Mouse (Mus musculus): ENCODE measurements at regions not wholly inside any gene's neighbourhood (a gene's known extent, or its start where the extent isn't known, plus 50 kb on each side); places are given as distances from the start of the nearest gene placed in this dataset.

GRCm38 (mm10) chr11:57414697-57415096 is 103.7 kb downstream of the Fam114a2 start:
- Histone ChIP-seq H3K27ac (ENCODE audit: low read depth, low read length) (no peak overlapping the region), H3K4me2 (replicated peaks; ENCODE audit: low read depth) (no peak overlapping the region), H3K9ac (ENCODE audit: low read depth, low read length) (no peak overlapping the region), H3K4me3 (ENCODE audit: low read depth, low read length) (no peak overlapping the region), H3K4me1 (replicated peaks; ENCODE audit: control insufficient read depth, insufficient read depth, low read length) (no peaks in the 10 kb centered on the region), H3K27me3 (replicated peaks; ENCODE audit: control insufficient read depth, insufficient read depth, low read length) (no peaks in the 10 kb centered on the region), H3K36me3 (ENCODE audit: control insufficient read depth, insufficient read depth) (no peaks in the 10 kb centered on the region), H3K9me3 (ENCODE audit: control insufficient read depth) (no peaks in the 10 kb centered on the region)
- no peak for TF ChIP-seq CTCF (IDR thresholded peaks at IDR 0.05; ENCODE audit: low read depth)
- ATAC-seq: no peak
- 45% methylated on average over 7 of the region's 7 CpGs for WGBS

- WGBS: 82% methylated on average over 4 of the region's 4 CpGs
- H3K27ac ChIP-seq (ENCODE audit: low read depth, low read length): no peak overlapping the region
- no peaks in the 10 kb centered on the region for H3K9me3 ChIP-seq (ENCODE audit: control insufficient read depth)
Observed at GRCm38 (mm10) chr11:57413271-57413670, 105.1 kb downstream of the Fam114a2 start.

GRCm38 (mm10) chr11:57412766-57413165 is 105.7 kb downstream of the Fam114a2 start:
- Histone ChIP-seq H3K9me3 (ENCODE audit: control insufficient read depth) (no peaks in the 10 kb centered on the region), H3K36me3 (ENCODE audit: control insufficient read depth, insufficient read depth) (no peaks in the 10 kb centered on the region), H3K27ac (ENCODE audit: low read depth, low read length) (no peak overlapping the region), H3K27me3 (replicated peaks; ENCODE audit: control insufficient read depth, insufficient read depth, low read length) (no peaks in the 10 kb centered on the region), H3K4me1 (replicated peaks; ENCODE audit: control insufficient read depth, insufficient read depth, low read length) (no peaks in the 10 kb centered on the region), H3K4me2 (replicated peaks; ENCODE audit: low read depth) (no peak overlapping the region), H3K9ac (ENCODE audit: low read depth, low read length) (no peak overlapping the region), H3K4me3 (ENCODE audit: low read depth, low read length) (no peak overlapping the region)
- WGBS: 93% methylated on average over 4 of the region's 4 CpGs
- no peak for ATAC-seq
- TF ChIP-seq CTCF (IDR thresholded peaks at IDR 0.05; ENCODE audit: low read depth): no peak

More at GRCm38 (mm10) chr11:57413271-57413670, 105.1 kb downstream of the Fam114a2 start:
- no peak for ATAC-seq
- H3K4me2 ChIP-seq (replicated peaks; ENCODE audit: low read depth): no peak overlapping the region
- H3K27me3 ChIP-seq (replicated peaks; ENCODE audit: control insufficient read depth, insufficient read depth, low read length): no peaks in the 10 kb centered on the region
- H3K9ac ChIP-seq (ENCODE audit: low read depth, low read length): no peak overlapping the region
- no peaks in the 10 kb centered on the region for H3K36me3 ChIP-seq (ENCODE audit: control insufficient read depth, insufficient read depth)
- no peak for TF ChIP-seq CTCF (IDR thresholded peaks at IDR 0.05; ENCODE audit: low read depth)
- no peak overlapping the region for H3K4me3 ChIP-seq (ENCODE audit: low read depth, low read length)
- no peaks in the 10 kb centered on the region for H3K4me1 ChIP-seq (replicated peaks; ENCODE audit: control insufficient read depth, insufficient read depth, low read length)

GRCm38 (mm10) chr11:57404172-57404571 is 114.2 kb downstream of the Fam114a2 start:
- no peak for TF ChIP-seq CTCF (IDR thresholded peaks at IDR 0.05; ENCODE audit: low read depth)
- Histone ChIP-seq H3K9ac (ENCODE audit: low read depth, low read length) (no peak overlapping the region), H3K27ac (ENCODE audit: low read depth, low read length) (no peak overlapping the region), H3K27me3 (replicated peaks; ENCODE audit: control insufficient read depth, insufficient read depth, low read length) (no peaks in the 10 kb centered on the region), H3K4me1 (replicated peaks; ENCODE audit: control insufficient read depth, insufficient read depth, low read length) (no peaks in the 10 kb centered on the region), H3K36me3 (ENCODE audit: control insufficient read depth, insufficient read depth) (no peaks in the 10 kb centered on the region), H3K9me3 (ENCODE audit: control insufficient read depth) (no peaks in the 10 kb centered on the region), H3K4me3 (ENCODE audit: low read depth, low read length) (no peak overlapping the region), H3K4me2 (replicated peaks; ENCODE audit: low read depth) (no peak overlapping the region)
- ATAC-seq: no peak
- WGBS: 68% methylated on average over 9 of the region's 9 CpGs

GRCm38 (mm10) chr11:57401610-57402009 is 116.8 kb downstream of the Fam114a2 start:
- TF ChIP-seq CTCF (IDR thresholded peaks at IDR 0.05; ENCODE audit: low read depth): no peak
- no peaks in the 10 kb centered on the region for H3K36me3 ChIP-seq (ENCODE audit: control insufficient read depth, insufficient read depth)
- no peak overlapping the region for H3K4me3 ChIP-seq (ENCODE audit: low read depth, low read length)
- H3K9ac ChIP-seq (ENCODE audit: low read depth, low read length): no peak overlapping the region
- H3K4me1 ChIP-seq (replicated peaks; ENCODE audit: control insufficient read depth, insufficient read depth, low read length): no peaks in the 10 kb centered on the region
- 58% methylated on average over 2 of the region's 2 CpGs for WGBS
- no peak overlapping the region for H3K4me2 ChIP-seq (replicated peaks; ENCODE audit: low read depth)
- no peak overlapping the region for H3K27ac ChIP-seq (ENCODE audit: low read depth, low read length)
- no peaks in the 10 kb centered on the region for H3K27me3 ChIP-seq (replicated peaks; ENCODE audit: control insufficient read depth, insufficient read depth, low read length)
- no peaks in the 10 kb centered on the region for H3K9me3 ChIP-seq (ENCODE audit: control insufficient read depth)
- no peak for ATAC-seq

- no peak for TF ChIP-seq CTCF (IDR thresholded peaks at IDR 0.05; ENCODE audit: low read depth)
- WGBS: 94% methylated on average over 1 of the region's 1 CpGs
- Histone ChIP-seq H3K9me3 (ENCODE audit: control insufficient read depth) (no peaks in the 10 kb centered on the region), H3K27me3 (replicated peaks; ENCODE audit: control insufficient read depth, insufficient read depth, low read length) (no peaks in the 10 kb centered on the region), H3K4me1 (replicated peaks; ENCODE audit: control insufficient read depth, insufficient read depth, low read length) (no peaks in the 10 kb centered on the region), H3K36me3 (ENCODE audit: control insufficient read depth, insufficient read depth) (no peaks in the 10 kb centered on the region), H3K4me2 (replicated peaks; ENCODE audit: low read depth) (no peak overlapping the region), H3K9ac (ENCODE audit: low read depth, low read length) (no peak overlapping the region), H3K27ac (ENCODE audit: low read depth, low read length) (no peak overlapping the region), H3K4me3 (ENCODE audit: low read depth, low read length) (no peak overlapping the region)
- no peak for ATAC-seq
Observed at GRCm38 (mm10) chr11:57399366-57399765, 119.1 kb downstream of the Fam114a2 start.

GRCm38 (mm10) chr11:57396429-57396828 is 122.0 kb downstream of the Fam114a2 start:
- Histone ChIP-seq H3K27ac (ENCODE audit: low read depth, low read length) (no peak overlapping the region), H3K4me3 (ENCODE audit: low read depth, low read length) (no peak overlapping the region), H3K4me2 (replicated peaks; ENCODE audit: low read depth) (no peak overlapping the region), H3K4me1 (replicated peaks; ENCODE audit: control insufficient read depth, insufficient read depth, low read length) (no peaks in the 10 kb centered on the region), H3K9me3 (ENCODE audit: control insufficient read depth) (no peaks in the 10 kb centered on the region), H3K9ac (ENCODE audit: low read depth, low read length) (no peak overlapping the region), H3K36me3 (ENCODE audit: control insufficient read depth, insufficient read depth) (no peaks in the 10 kb centered on the region), H3K27me3 (replicated peaks; ENCODE audit: control insufficient read depth, insufficient read depth, low read length) (no peaks in the 10 kb centered on the region)
- 17% methylated on average over 3 of the region's 3 CpGs for WGBS
- no peak for ATAC-seq
- TF ChIP-seq CTCF (IDR thresholded peaks at IDR 0.05; ENCODE audit: low read depth): no peak

All from intestine, postnatal 0 days (tissue).